Mouse (Mus musculus) megakaryocyte, embryonic 14.5 days (primary cell): Measurements from ENCODE around the gene Tmem40.

Experiments
- FLI1 ChIP-seq: IDR thresholded peaks from 2 replicates; pipeline ENCODE4 v1.6.1; 2012; ENCODE audit warnings: low read length, inconsistent platforms, mixed read lengths
- GATA1 ChIP-seq: IDR thresholded peaks from 3 replicates; pipeline ENCODE4 v1.6.1; 2012; ENCODE audit warnings: mixed read lengths, low read length, inconsistent platforms, borderline replicate concordance

DNA sequence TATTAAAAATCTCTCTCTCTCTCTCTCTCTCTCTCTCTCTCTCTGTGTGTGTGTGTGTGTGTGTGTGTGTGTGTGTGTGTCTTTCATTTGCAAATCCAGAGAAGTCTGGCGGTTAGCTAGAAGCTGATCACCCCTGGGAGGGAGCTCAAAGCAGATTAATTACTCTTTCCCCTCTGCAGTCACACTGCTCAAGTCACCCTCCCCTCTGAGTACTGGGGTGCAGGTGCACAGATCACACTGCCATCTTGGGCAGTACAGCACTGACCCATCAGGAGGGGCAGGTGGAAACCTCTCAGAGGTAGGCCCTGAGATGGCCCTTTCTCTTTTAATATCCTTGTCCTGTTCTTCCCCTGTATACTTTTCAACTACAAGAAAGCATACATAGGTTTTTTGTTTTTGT, 15.9 kb downstream of the Tmem40 start:
- no peak for TF ChIP-seq FLI1
- TF ChIP-seq GATA1: no peak
